Mouse (Mus musculus): ENCODE measurements around the gene Sub1. TPM values are rescaled to one million over a fixed set of nuclear protein-coding genes. Genes with fewer than 3 reads are reported as not detected.
A peak's percentile ranks its signal among the peaks of the same experiment; 100 is the strongest.

Sub1 gene
- polyA plus RNA-seq (2015; fragmentation: Nextera tagmentation; extraction: Ambion mirVana): 563 and 582 TPM in 2 replicates

- Histone ChIP-seq H3K9ac (ENCODE audit: low read depth, low read length) (peak within 1 kb of the TSS; percentile 99), H3K4me3 (ENCODE audit: low read depth, low read length) (peak within 1 kb of the TSS; percentile 99), H3K4me2 (ENCODE audit: low read length) (peak within 1 kb of the TSS; percentile 46), H3K27me3 (ENCODE audit: control insufficient read depth, insufficient read depth, low read depth, low read length) (no peaks in the 10 kb centered on the region), H3K27ac (ENCODE audit: low read length) (peak within 1 kb of the TSS; percentile 88), H3K9me3 (replicated peaks; ENCODE audit: control insufficient read depth, low read length, poor library complexity, severe bottlenecking) (no peaks in the 10 kb centered on the region), H3K4me1 (ENCODE audit: control insufficient read depth, insufficient read depth, low read length) (peaks cover 24% of the 10 kb centered on the region), H3K36me3 (ENCODE audit: control insufficient read depth, insufficient read depth, low read length) (0 out of 2 replicates have a peak, but pooled peaks cover 5% of the 10 kb centered on the region)
- ATAC-seq: no peak
- WGBS: 92% methylated on average over 7 of the region's 7 CpGs
Observed at GRCm38 (mm10) chr15:11996883-11997282, at the start of gene Sub1. Gene Sub1 (minus strand): TSS chr15:11996983.

- peak; percentile 33 for ATAC-seq
Observed at GRCm38 (mm10) chr15:12040407-12040710, 43.6 kb upstream of the Sub1 start.

DNA sequence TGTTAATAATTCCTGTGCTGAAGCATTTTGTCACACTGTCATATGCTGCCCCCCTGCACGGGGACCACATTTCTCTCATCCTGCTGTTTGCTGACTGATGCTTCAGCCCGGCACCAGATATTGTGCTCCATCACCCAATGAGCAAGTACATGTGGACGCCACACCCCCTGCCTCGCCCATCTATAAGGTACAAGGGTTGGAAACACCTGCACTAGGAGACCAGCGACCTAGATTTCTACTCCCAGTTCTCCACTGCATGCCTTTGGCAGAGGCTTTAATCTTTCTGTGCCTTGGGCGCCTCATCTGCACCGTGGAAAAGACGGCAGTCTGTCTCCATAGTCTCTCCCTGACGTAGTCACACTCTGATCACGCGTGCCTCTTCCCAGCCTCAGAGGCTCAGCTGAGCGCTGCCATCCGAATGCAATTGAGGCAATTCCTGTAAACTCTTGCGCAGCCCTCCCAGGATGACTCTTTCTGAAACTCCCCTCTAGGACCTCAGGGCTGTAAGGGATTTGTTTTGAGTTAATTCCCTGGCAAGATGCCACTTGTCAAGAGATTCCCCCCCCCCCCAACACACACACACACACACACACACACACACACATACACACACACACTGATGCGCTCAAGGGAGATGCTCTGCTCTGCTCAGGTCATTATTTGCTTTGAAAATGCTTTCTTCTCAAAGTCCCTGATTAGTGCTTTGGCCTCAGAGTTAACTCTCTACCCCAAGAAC, 43.1 kb upstream of the Sub1 start:
- peaks cover 14% of the 10 kb centered on the region for H3K4me1 ChIP-seq (ENCODE audit: control insufficient read depth, insufficient read depth, low read length)
- no peaks in the 10 kb centered on the region for H3K36me3 ChIP-seq (ENCODE audit: control insufficient read depth, insufficient read depth, low read length)
- peak overlapping the region; percentile 28 for H3K4me2 ChIP-seq (ENCODE audit: low read length)
- H3K9me3 ChIP-seq (replicated peaks; ENCODE audit: control insufficient read depth, low read length, poor library complexity, severe bottlenecking): no peaks in the 10 kb centered on the region
- WGBS: 38% methylated on average over 15 of the region's 15 CpGs
- no peaks in the 10 kb centered on the region for H3K27me3 ChIP-seq (ENCODE audit: control insufficient read depth, insufficient read depth, low read depth, low read length)
- peak overlapping the region; percentile 75 for H3K27ac ChIP-seq (ENCODE audit: low read length)
- H3K9ac ChIP-seq (ENCODE audit: low read depth, low read length): no peak overlapping the region
- no peak overlapping the region for H3K4me3 ChIP-seq (ENCODE audit: low read depth, low read length)
- ATAC-seq: peak; percentile 89

More at GRCm38 (mm10) chr15:12040407-12040710, 43.6 kb upstream of the Sub1 start:
- 41% methylated on average over 5 of the region's 5 CpGs for whole genome bisulfite sequencing
- no peaks in the 10 kb centered on the region for H3K36me3 ChIP-seq (ENCODE audit: control insufficient read depth, insufficient read depth, low read length)
- H3K27me3 ChIP-seq (ENCODE audit: control insufficient read depth, insufficient read depth, low read depth, low read length): no peaks in the 10 kb centered on the region
- H3K9ac ChIP-seq (ENCODE audit: low read depth, low read length): no peak overlapping the region
- H3K4me2 ChIP-seq (ENCODE audit: low read length): no peak overlapping the region; the same call in 1 of the 2 replicates
- peaks cover 14% of the 10 kb centered on the region for H3K4me1 ChIP-seq (ENCODE audit: control insufficient read depth, insufficient read depth, low read length)
- H3K9me3 ChIP-seq (replicated peaks; ENCODE audit: control insufficient read depth, low read length, poor library complexity, severe bottlenecking): no peaks in the 10 kb centered on the region
- H3K4me3 ChIP-seq (ENCODE audit: low read depth, low read length): no peak overlapping the region
- peak overlapping the region; percentile 75 for H3K27ac ChIP-seq (ENCODE audit: low read length)

DNA sequence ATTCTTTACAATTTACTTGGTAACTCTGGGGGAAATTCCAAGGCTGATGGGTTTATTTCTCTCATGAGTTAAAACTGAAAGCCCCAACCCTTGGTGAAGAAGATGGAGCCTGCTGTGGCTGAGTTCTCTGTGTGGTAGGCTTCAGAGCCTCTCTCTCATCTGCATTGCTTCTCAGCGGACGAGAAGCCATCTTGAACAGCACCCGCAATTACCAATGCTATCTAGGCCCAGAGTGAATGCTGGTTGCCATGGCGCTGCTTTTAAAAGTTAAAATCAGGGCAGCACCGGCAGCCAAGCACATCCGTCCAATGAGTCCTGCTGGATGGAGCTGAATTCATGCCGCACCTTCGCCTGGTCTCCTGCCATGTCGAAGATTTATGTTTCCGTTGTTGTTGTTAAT, 42.5 kb upstream of the Sub1 start:
- H3K27me3 ChIP-seq (ENCODE audit: control insufficient read depth, insufficient read depth, low read depth, low read length): no peaks in the 10 kb centered on the region
- peak overlapping the region; percentile 28 for H3K4me2 ChIP-seq (ENCODE audit: low read length)
- peak overlapping the region; percentile 75 for H3K27ac ChIP-seq (ENCODE audit: low read length)
- no peaks in the 10 kb centered on the region for H3K9me3 ChIP-seq (replicated peaks; ENCODE audit: control insufficient read depth, low read length, poor library complexity, severe bottlenecking)
- H3K36me3 ChIP-seq (ENCODE audit: control insufficient read depth, insufficient read depth, low read length): no peaks in the 10 kb centered on the region
- WGBS: 42% methylated on average over 10 of the region's 10 CpGs
- no peak overlapping the region for H3K9ac ChIP-seq (ENCODE audit: low read depth, low read length)
- ATAC-seq: peak; percentile 83
- peaks cover 14% of the 10 kb centered on the region for H3K4me1 ChIP-seq (ENCODE audit: control insufficient read depth, insufficient read depth, low read length)
- no peak overlapping the region for H3K4me3 ChIP-seq (ENCODE audit: low read depth, low read length)

- ATAC-seq: no peak
Observed at GRCm38 (mm10) chr15:12037866-12038625, 41.3 kb upstream of the Sub1 start.

DNA sequence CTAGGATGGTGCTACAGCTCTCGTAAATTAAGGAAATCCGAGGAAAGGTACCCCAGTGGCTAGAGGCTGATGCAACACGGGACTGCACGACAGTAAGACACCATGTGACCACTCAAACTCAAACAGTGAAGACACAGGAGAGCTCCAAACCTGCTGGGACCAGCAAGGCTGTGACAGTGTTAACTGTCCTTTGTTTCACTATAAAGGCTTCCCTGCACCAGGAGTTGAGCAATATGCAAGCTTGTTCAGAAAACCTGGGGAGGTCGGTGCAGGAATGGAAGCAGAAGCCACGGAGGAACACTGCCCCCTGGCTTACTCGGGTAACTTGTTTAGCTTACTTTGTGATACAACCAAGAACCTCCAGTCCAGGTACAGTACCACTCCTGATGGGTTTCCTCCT, 40.4 kb upstream of the Sub1 start:
- peaks cover 14% of the 10 kb centered on the region for H3K4me1 ChIP-seq (ENCODE audit: control insufficient read depth, insufficient read depth, low read length)
- H3K9ac ChIP-seq (ENCODE audit: low read depth, low read length): no peak overlapping the region
- no peaks in the 10 kb centered on the region for H3K36me3 ChIP-seq (ENCODE audit: control insufficient read depth, insufficient read depth, low read length)
- WGBS: 57% methylated on average over 7 of the region's 7 CpGs
- ATAC-seq: no peak
- H3K4me3 ChIP-seq (ENCODE audit: low read depth, low read length): no peak overlapping the region
- H3K27ac ChIP-seq (ENCODE audit: low read length): no peak overlapping the region
- H3K9me3 ChIP-seq (replicated peaks; ENCODE audit: control insufficient read depth, low read length, poor library complexity, severe bottlenecking): no peaks in the 10 kb centered on the region
- H3K27me3 ChIP-seq (ENCODE audit: control insufficient read depth, insufficient read depth, low read depth, low read length): no peaks in the 10 kb centered on the region
- no peak overlapping the region for H3K4me2 ChIP-seq (ENCODE audit: low read length)

More at GRCm38 (mm10) chr15:12037866-12038625, 41.3 kb upstream of the Sub1 start:
- no peak overlapping the region for H3K27ac ChIP-seq (ENCODE audit: low read length)
- WGBS: 79% methylated on average over 10 of the region's 10 CpGs
- H3K9ac ChIP-seq (ENCODE audit: low read depth, low read length): no peak overlapping the region
- no peaks in the 10 kb centered on the region for H3K27me3 ChIP-seq (ENCODE audit: control insufficient read depth, insufficient read depth, low read depth, low read length)
- H3K4me2 ChIP-seq (ENCODE audit: low read length): no peak overlapping the region
- H3K4me1 ChIP-seq (ENCODE audit: control insufficient read depth, insufficient read depth, low read length): peaks cover 14% of the 10 kb centered on the region
- H3K36me3 ChIP-seq (ENCODE audit: control insufficient read depth, insufficient read depth, low read length): no peaks in the 10 kb centered on the region
- H3K4me3 ChIP-seq (ENCODE audit: low read depth, low read length): no peak overlapping the region
- no peaks in the 10 kb centered on the region for H3K9me3 ChIP-seq (replicated peaks; ENCODE audit: control insufficient read depth, low read length, poor library complexity, severe bottlenecking)

- no peak overlapping the region for H3K27ac ChIP-seq (ENCODE audit: low read length)
- no peak overlapping the region for H3K4me2 ChIP-seq (ENCODE audit: low read length)
- ATAC-seq: no peak
- H3K9me3 ChIP-seq (replicated peaks; ENCODE audit: control insufficient read depth, low read length, poor library complexity, severe bottlenecking): no peaks in the 10 kb centered on the region
- H3K4me3 ChIP-seq (ENCODE audit: low read depth, low read length): no peak overlapping the region
- WGBS: 75% methylated on average over 5 of the region's 5 CpGs
- no peaks in the 10 kb centered on the region for H3K36me3 ChIP-seq (ENCODE audit: control insufficient read depth, insufficient read depth, low read length)
- H3K27me3 ChIP-seq (ENCODE audit: control insufficient read depth, insufficient read depth, low read depth, low read length): no peaks in the 10 kb centered on the region
- peaks cover 14% of the 10 kb centered on the region for H3K4me1 ChIP-seq (ENCODE audit: control insufficient read depth, insufficient read depth, low read length)
- H3K9ac ChIP-seq (ENCODE audit: low read depth, low read length): no peak overlapping the region
Observed at GRCm38 (mm10) chr15:12036675-12037074, 39.9 kb upstream of the Sub1 start.

- ATAC-seq: no peak
- no peaks in the 10 kb centered on the region for H3K36me3 ChIP-seq (ENCODE audit: control insufficient read depth, insufficient read depth, low read length)
- no peak overlapping the region for H3K4me2 ChIP-seq (ENCODE audit: low read length)
- H3K27me3 ChIP-seq (ENCODE audit: control insufficient read depth, insufficient read depth, low read depth, low read length): no peaks in the 10 kb centered on the region
- H3K4me3 ChIP-seq (ENCODE audit: low read depth, low read length): no peak overlapping the region
- no peak overlapping the region for H3K27ac ChIP-seq (ENCODE audit: low read length)
- no peak overlapping the region for H3K9ac ChIP-seq (ENCODE audit: low read depth, low read length)
- 80% methylated on average over 4 of the region's 4 CpGs for WGBS
- no peaks in the 10 kb centered on the region for H3K9me3 ChIP-seq (replicated peaks; ENCODE audit: control insufficient read depth, low read length, poor library complexity, severe bottlenecking)
- H3K4me1 ChIP-seq (ENCODE audit: control insufficient read depth, insufficient read depth, low read length): peaks cover 5% of the 10 kb centered on the region
Observed at GRCm38 (mm10) chr15:12034317-12034716, 37.5 kb upstream of the Sub1 start.

GRCm38 (mm10) chr15:12033155-12033554, 36.4 kb upstream of the Sub1 start:
- H3K27me3 ChIP-seq (ENCODE audit: control insufficient read depth, insufficient read depth, low read depth, low read length): no peaks in the 10 kb centered on the region
- no peak overlapping the region for H3K4me2 ChIP-seq (ENCODE audit: low read length)
- no peak for ATAC-seq
- H3K4me1 ChIP-seq (ENCODE audit: control insufficient read depth, insufficient read depth, low read length): no peaks in the 10 kb centered on the region
- H3K27ac ChIP-seq (ENCODE audit: low read length): no peak overlapping the region
- no peaks in the 10 kb centered on the region for H3K9me3 ChIP-seq (replicated peaks; ENCODE audit: control insufficient read depth, low read length, poor library complexity, severe bottlenecking)
- no peak overlapping the region for H3K9ac ChIP-seq (ENCODE audit: low read depth, low read length)
- no peak overlapping the region for H3K4me3 ChIP-seq (ENCODE audit: low read depth, low read length)
- H3K36me3 ChIP-seq (ENCODE audit: control insufficient read depth, insufficient read depth, low read length): no peaks in the 10 kb centered on the region

Measured in midbrain, embryonic 16.5 days (tissue).